Mouse (Mus musculus) forebrain, embryonic 11.5 days (tissue): ENCODE results near the gene Myo18a. TPM values are rescaled to one million over a fixed set of nuclear protein-coding genes. Genes with fewer than 3 reads are reported as not detected.

Experiments
- ATAC-seq: fragments of 200-750 bp; cut with Nextera tagmentation; replicated peaks from 2 replicates; pipeline ENCODE4 v1.8.0; 2017; ENCODE audit warnings: moderate TSS enrichment; ENCODE audit not compliant: low FRiP score
- DNase-seq: peaks from one replicate; pipeline ENCODE4 v3.0.0-alpha.2; 2017; ENCODE audit warnings: low spot score
- H3K27ac ChIP-seq: fragments of 300-500 bp; sonication (generic); 2 replicates; pipeline ENCODE4 v1.5.1; 2014; ENCODE audit warnings: low read depth, low read length
- H3K27me3 ChIP-seq: fragments of 300-500 bp; sonication (generic); 2 replicates; pipeline ENCODE4 v1.6.1; 2014; ENCODE audit warnings: mild to moderate bottlenecking, low read length, mixed read lengths; ENCODE audit not compliant: control insufficient read depth, insufficient read depth
- H3K36me3 ChIP-seq: fragments of 300-500 bp; sonication (generic); 2 replicates; pipeline ENCODE4 v1.6.1; 2014; ENCODE audit warnings: mild to moderate bottlenecking, low read length, moderate library complexity, mixed read lengths; ENCODE audit not compliant: control insufficient read depth, insufficient read depth
- H3K4me1 ChIP-seq: fragments of 300-500 bp; sonication (generic); replicated peaks from 2 replicates; pipeline ENCODE4 v1.6.1; 2014; ENCODE audit warnings: low read length, mixed read lengths; ENCODE audit not compliant: control insufficient read depth, insufficient read depth
- H3K4me2 ChIP-seq: fragments of 300-500 bp; sonication (generic); 2 replicates; pipeline ENCODE4 v1.6.1; 2014; ENCODE audit warnings: low read depth, mild to moderate bottlenecking, low read length, moderate library complexity, mixed read lengths; ENCODE audit not compliant: severe bottlenecking
- H3K4me3 ChIP-seq: fragments of 300-500 bp; sonication (generic); 2 replicates; pipeline ENCODE4 v1.5.1; 2014; ENCODE audit warnings: low read depth, low read length
- H3K9ac ChIP-seq: fragments of 300-500 bp; sonication (generic); 2 replicates; pipeline ENCODE4 v1.6.1; 2014; ENCODE audit warnings: low read length
- H3K9me3 ChIP-seq: fragments of 300-500 bp; sonication (generic); 2 replicates; pipeline ENCODE4 v1.6.1; 2016; ENCODE audit warnings: low read length, mixed read lengths; ENCODE audit not compliant: control insufficient read depth
- WGBS: fragments of 180-500 bp; shearing (Covaris S2); extraction: QIAGEN DNeasy Blood & Tissue Kit; methylation state at CpG from one replicate; pipeline ENCODE4 v1.1.7; 2014; 5-methylcytosine and 5-hydroxymethylcytosine counted together
- polyA plus RNA-seq: library from polyadenylated mRNA; unstranded; fragments of >200 nt; fragmentation: Nextera tagmentation; extraction: Ambion mirVana; gene quantifications from 2 replicates; pipeline ENCODE4 v1.2.1, GENCODE M21; 2014

Gene Myo18a
- 28.4 and 31.4 TPM in 2 replicates for polyA plus RNA-seq

- Histone ChIP-seq H3K27me3 (no peaks in the 10 kb centered on the region; the same call in 1 of the 2 replicates), H3K9ac (peak within 1 kb of the TSS; percentile 96), H3K9me3 (no peaks in the 10 kb centered on the region), H3K4me2 (peak within 1 kb of the TSS; percentile 71), H3K27ac (peak within 1 kb of the TSS; percentile 91), H3K36me3 (no peaks in the 10 kb centered on the region), H3K4me1 (peaks cover 29% of the 10 kb centered on the region), H3K4me3 (peak within 1 kb of the TSS; percentile 90)
- 2% methylated on average over 75 of the region's 79 CpGs for WGBS
- ATAC-seq = peak; percentile 84
- peak; percentile 94 for DNase-seq
Observed at GRCm38 (mm10) chr11:77762783-77763672, at the start of gene Myo18a. Gene Myo18a (plus strand): TSS chr11:77763246.

GRCm38 (mm10) chr11:77713736-77714135 is 49.3 kb upstream of the Myo18a start:
- Histone ChIP-seq H3K4me2 (no peak overlapping the region), H3K4me1 (no peaks in the 10 kb centered on the region), H3K9me3 (no peaks in the 10 kb centered on the region), H3K27ac (no peak overlapping the region), H3K36me3 (no peaks in the 10 kb centered on the region; the same call in 1 of the 2 replicates), H3K27me3 (no peaks in the 10 kb centered on the region), H3K4me3 (no peak overlapping the region), H3K9ac (no peak overlapping the region)
- WGBS = 94% methylated on average over 3 of the region's 3 CpGs
- no peak for DNase-seq
- no peak for ATAC-seq

GRCm38 (mm10) chr11:77719055-77719454 is 44.0 kb upstream of the Myo18a start:
- Histone ChIP-seq H3K4me1 (no peaks in the 10 kb centered on the region), H3K27me3 (no peaks in the 10 kb centered on the region), H3K27ac (no peak overlapping the region), H3K36me3 (no peaks in the 10 kb centered on the region), H3K9me3 (no peaks in the 10 kb centered on the region), H3K4me3 (no peak overlapping the region), H3K9ac (no peak overlapping the region), H3K4me2 (no peak overlapping the region)
- DNase-seq = no peak
- ATAC-seq = no peak
- 95% methylated on average over 2 of the region's 2 CpGs for WGBS

- Histone ChIP-seq H3K4me2 (no peak overlapping the region), H3K27ac (no peak overlapping the region), H3K27me3 (no peaks in the 10 kb centered on the region), H3K36me3 (no peaks in the 10 kb centered on the region), H3K4me3 (no peak overlapping the region), H3K9me3 (no peaks in the 10 kb centered on the region), H3K4me1 (no peaks in the 10 kb centered on the region), H3K9ac (no peak overlapping the region)
- DNase-seq (no peak), ATAC-seq (no peak)
- 88% methylated on average over 4 of the region's 4 CpGs for WGBS
Observed at GRCm38 (mm10) chr11:77721389-77721788, 41.7 kb upstream of the Myo18a start.

- Histone ChIP-seq H3K27me3 (no peaks in the 10 kb centered on the region), H3K27ac (no peak overlapping the region), H3K36me3 (no peaks in the 10 kb centered on the region), H3K4me2 (no peak overlapping the region), H3K9me3 (no peaks in the 10 kb centered on the region), H3K9ac (no peak overlapping the region), H3K4me1 (no peaks in the 10 kb centered on the region), H3K4me3 (no peak overlapping the region)
- DNase-seq (no peak), ATAC-seq (no peak)
- WGBS = 82% methylated on average over 7 of the region's 7 CpGs
Observed at GRCm38 (mm10) chr11:77724766-77725165, 38.3 kb upstream of the Myo18a start.

GRCm38 (mm10) chr11:77725183-77725582 is 37.9 kb upstream of the Myo18a start, which contains the start of gene Cryba1:
Gene Cryba1 (minus strand): TSS chr11:77725283.
- H3K4me1 ChIP-seq = no peaks in the 10 kb centered on the region

GRCm38 (mm10) chr11:77728587-77728986 is 34.5 kb upstream of the Myo18a start:
- Histone ChIP-seq H3K9me3 (no peaks in the 10 kb centered on the region), H3K4me2 (no peak overlapping the region), H3K4me1 (no peaks in the 10 kb centered on the region), H3K27me3 (no peaks in the 10 kb centered on the region), H3K9ac (no peak overlapping the region), H3K27ac (no peak overlapping the region), H3K36me3 (no peaks in the 10 kb centered on the region), H3K4me3 (no peak overlapping the region)
- DNase-seq (no peak), ATAC-seq (no peak)
- 64% methylated on average over 2 of the region's 2 CpGs for WGBS

More at GRCm38 (mm10) chr11:77725183-77725582, 37.9 kb upstream of the Myo18a start, which contains the start of gene Cryba1:
- Histone ChIP-seq H3K4me3 (no peak within 1 kb of the TSS), H3K4me2 (no peak within 1 kb of the TSS), H3K36me3 (no peaks in the 10 kb centered on the region), H3K9ac (no peak within 1 kb of the TSS), H3K9me3 (no peaks in the 10 kb centered on the region), H3K27ac (no peak within 1 kb of the TSS), H3K27me3 (no peaks in the 10 kb centered on the region)
- DNase-seq = no peak
- 41% methylated on average over 7 of the region's 7 CpGs for WGBS
- no peak for ATAC-seq

GRCm38 (mm10) chr11:77737289-77737688 is 25.8 kb upstream of the Myo18a start:
- no peaks in the 10 kb centered on the region for H3K9me3 ChIP-seq
- H3K36me3 ChIP-seq = no peaks in the 10 kb centered on the region
- DNase-seq (peak; percentile 88), ATAC-seq (no peak)
- no peaks in the 10 kb centered on the region for H3K4me1 ChIP-seq
- no peak overlapping the region for H3K4me2 ChIP-seq
- H3K9ac ChIP-seq = no peak overlapping the region
- WGBS = under 1% methylated on average over 6 of the region's 6 CpGs
- no peak overlapping the region for H3K27ac ChIP-seq
- H3K27me3 ChIP-seq = no peaks in the 10 kb centered on the region
- H3K4me3 ChIP-seq = no peak overlapping the region
